Mouse (Mus musculus) testis, adult 2 months (tissue): ENCODE measurements at regions not wholly inside any gene's neighbourhood (a gene's known extent, or its start where the extent isn't known, plus 50 kb on each side); places are given as distances from the start of the nearest gene placed in this dataset.

Source experiments
- CTCF ChIP-seq: fragments of 200-500 bp; IDR thresholded peaks from 2 replicates; pipeline ENCODE4 v1.5.1; 2012; ENCODE audit warnings: low read depth, mild to moderate bottlenecking, inconsistent platforms, low read length, moderate library complexity; ENCODE audit not compliant: control insufficient read depth, insufficient read depth, insufficient replicate concordance
- POLR2A ChIP-seq: fragments of 200-500 bp; IDR thresholded peaks from 2 replicates; pipeline ENCODE4 v1.6.1; 2012; ENCODE audit warnings: low read depth, mild to moderate bottlenecking, inconsistent platforms, low read length, moderate library complexity; ENCODE audit not compliant: control insufficient read depth

- TF ChIP-seq CTCF = no peak
- TF ChIP-seq POLR2A = no peak
Observed at GRCm38 (mm10) chr16:51767556-51767955, 263.5 kb upstream of the Cblb start.
